Mouse (Mus musculus): ENCODE measurements at regions not wholly inside any gene's neighbourhood (a gene's known extent, or its start where the extent isn't known, plus 50 kb on each side); places are given as distances from the start of the nearest gene placed in this dataset.

DNA sequence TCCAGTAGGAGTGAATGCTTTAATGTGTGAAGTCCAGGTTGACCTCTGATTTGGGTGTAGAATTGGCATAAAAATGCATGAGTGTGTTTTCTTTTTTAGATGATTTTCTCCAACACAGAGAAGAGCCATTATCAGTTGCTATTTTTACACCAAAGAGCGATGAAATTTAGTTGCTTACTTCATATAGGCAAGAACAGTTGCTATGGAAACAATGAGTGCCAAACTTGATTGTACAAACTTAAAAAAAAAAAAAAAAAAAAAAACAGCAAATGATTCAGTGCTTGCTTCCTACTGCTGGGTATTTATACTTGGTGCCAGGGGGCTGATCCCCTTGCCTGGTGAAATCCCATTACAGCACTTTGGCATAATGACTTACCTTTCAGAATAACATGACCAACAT lies 268.0 kb downstream of the Sec23a start:
- WGBS: 48% methylated on average over 1 of the region's 1 CpGs
- Histone ChIP-seq H3K36me3 (no peaks in the 10 kb centered on the region), H3K27ac (ENCODE audit: poor library complexity, severe bottlenecking) (no peak overlapping the region), H3K4me3 (no peak overlapping the region), H3K27me3 (replicated peaks) (no peaks in the 10 kb centered on the region), H3K4me2 (no peak overlapping the region), H3K9me3 (replicated peaks) (no peaks in the 10 kb centered on the region), H3K9ac (no peak overlapping the region), H3K4me1 (replicated peaks) (peaks cover 3% of the 10 kb centered on the region; the same call in 1 of the 2 replicates)
- no peak for ATAC-seq (ENCODE audit: insufficient number of reproducible peaks, low FRiP score)

DNA sequence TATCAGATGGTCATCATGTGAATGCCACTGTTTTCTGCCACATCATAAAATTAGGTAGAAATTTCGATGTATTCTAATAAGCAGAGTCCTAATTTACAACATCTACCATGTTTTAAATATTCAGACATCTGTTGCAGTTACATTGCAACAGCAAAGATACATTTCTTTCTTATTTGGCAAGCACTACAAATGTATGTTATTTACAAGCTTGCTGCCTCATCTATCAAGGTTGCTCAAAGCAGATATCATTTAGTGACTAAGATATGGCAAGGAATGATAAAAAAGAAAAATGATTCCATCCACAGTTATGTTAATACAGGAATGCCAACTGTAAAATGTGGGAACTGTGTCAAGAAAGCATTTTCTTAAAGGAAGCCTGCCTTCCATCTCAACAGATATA lies 283.7 kb downstream of the Sec23a start:
- no peak overlapping the region for H3K4me3 ChIP-seq
- WGBS: 39% methylated on average over 1 of the region's 1 CpGs
- H3K27me3 ChIP-seq (replicated peaks): no peaks in the 10 kb centered on the region
- H3K27ac ChIP-seq (ENCODE audit: poor library complexity, severe bottlenecking): no peak overlapping the region
- no peak for ATAC-seq (ENCODE audit: insufficient number of reproducible peaks, low FRiP score)
- H3K9ac ChIP-seq: no peak overlapping the region
- H3K4me2 ChIP-seq: no peak overlapping the region
- H3K36me3 ChIP-seq: no peaks in the 10 kb centered on the region
- H3K4me1 ChIP-seq (replicated peaks): no peaks in the 10 kb centered on the region
- no peaks in the 10 kb centered on the region for H3K9me3 ChIP-seq (replicated peaks)

DNA sequence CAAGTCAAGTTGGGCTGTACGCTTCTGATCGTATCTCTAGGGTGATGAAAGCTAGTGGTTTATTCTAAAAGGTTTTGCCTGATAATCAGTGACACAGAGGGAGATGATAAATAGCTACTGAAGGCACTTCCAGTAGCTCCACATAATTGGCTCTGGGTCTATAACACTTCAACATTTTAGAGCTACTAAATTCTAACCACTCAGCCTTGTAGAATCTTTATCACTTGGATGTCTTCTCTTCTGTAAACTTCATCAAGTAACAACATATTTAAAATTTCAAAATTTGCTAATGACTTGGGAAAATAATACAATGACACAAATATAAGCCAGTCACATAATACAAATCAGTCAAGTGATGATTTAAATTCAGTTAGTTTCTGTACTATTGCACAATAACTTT lies 284.3 kb downstream of the Sec23a start:
- Histone ChIP-seq H3K9ac (no peak overlapping the region), H3K9me3 (replicated peaks) (no peaks in the 10 kb centered on the region), H3K4me3 (no peak overlapping the region), H3K4me2 (no peak overlapping the region), H3K4me1 (replicated peaks) (no peaks in the 10 kb centered on the region), H3K36me3 (no peaks in the 10 kb centered on the region), H3K27ac (ENCODE audit: poor library complexity, severe bottlenecking) (no peak overlapping the region), H3K27me3 (replicated peaks) (no peaks in the 10 kb centered on the region)
- ATAC-seq (ENCODE audit: insufficient number of reproducible peaks, low FRiP score): no peak
- 74% methylated on average over 2 of the region's 2 CpGs for WGBS

DNA sequence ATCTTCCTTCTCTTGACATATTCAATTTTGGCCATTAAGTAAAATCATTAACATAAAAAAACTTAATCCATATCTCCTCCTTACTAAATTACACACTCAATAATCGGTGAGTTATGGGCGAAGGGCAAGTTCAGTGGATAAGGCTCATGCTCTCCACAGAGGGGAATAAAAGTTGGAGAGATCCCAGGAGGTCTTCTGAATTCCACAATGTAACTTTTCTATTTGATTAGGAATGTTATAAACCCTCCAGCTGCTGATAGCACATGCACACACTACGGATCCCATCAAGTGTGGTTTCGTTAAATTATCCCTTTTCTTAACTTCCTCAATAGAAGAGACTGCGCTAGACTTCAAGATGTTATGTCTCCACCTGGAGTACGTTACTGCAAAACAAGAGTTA lies 293.9 kb downstream of the Sec23a start:
- no peak overlapping the region for H3K9ac ChIP-seq
- no peaks in the 10 kb centered on the region for H3K36me3 ChIP-seq
- no peaks in the 10 kb centered on the region for H3K9me3 ChIP-seq (replicated peaks)
- H3K27ac ChIP-seq (ENCODE audit: poor library complexity, severe bottlenecking): no peak overlapping the region
- WGBS: 84% methylated on average over 6 of the region's 6 CpGs
- H3K27me3 ChIP-seq (replicated peaks): no peaks in the 10 kb centered on the region
- H3K4me3 ChIP-seq: no peak overlapping the region
- H3K4me1 ChIP-seq (replicated peaks): no peaks in the 10 kb centered on the region
- H3K4me2 ChIP-seq: no peak overlapping the region
- no peak for ATAC-seq (ENCODE audit: insufficient number of reproducible peaks, low FRiP score)

DNA sequence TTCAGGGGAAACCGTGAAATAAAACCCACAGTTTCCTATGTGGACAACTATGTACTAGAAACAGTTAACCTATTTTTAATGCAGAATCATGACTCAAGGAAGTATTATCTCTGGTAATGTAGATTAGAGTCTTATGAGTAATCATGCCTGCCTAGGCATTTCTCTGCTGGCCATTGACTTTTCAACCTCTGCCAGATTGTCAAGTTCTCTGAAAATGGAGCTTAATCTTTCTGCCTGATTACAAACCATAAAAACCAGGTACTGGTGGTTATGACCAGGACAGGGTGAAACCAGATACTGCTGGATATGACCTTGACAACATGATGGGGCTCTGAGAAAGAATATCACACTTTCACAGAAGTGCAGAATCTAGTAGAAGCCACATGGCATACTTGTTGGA lies 297.6 kb downstream of the Sec23a start:
- H3K9me3 ChIP-seq (replicated peaks): no peaks in the 10 kb centered on the region
- H3K4me2 ChIP-seq: no peak overlapping the region
- no peak overlapping the region for H3K27ac ChIP-seq (ENCODE audit: poor library complexity, severe bottlenecking)
- H3K27me3 ChIP-seq (replicated peaks): no peaks in the 10 kb centered on the region
- no peaks in the 10 kb centered on the region for H3K36me3 ChIP-seq
- no peak overlapping the region for H3K9ac ChIP-seq
- no peak overlapping the region for H3K4me3 ChIP-seq
- WGBS: 72% methylated on average over 1 of the region's 1 CpGs
- no peak for ATAC-seq (ENCODE audit: insufficient number of reproducible peaks, low FRiP score)
- H3K4me1 ChIP-seq (replicated peaks): no peaks in the 10 kb centered on the region

DNA sequence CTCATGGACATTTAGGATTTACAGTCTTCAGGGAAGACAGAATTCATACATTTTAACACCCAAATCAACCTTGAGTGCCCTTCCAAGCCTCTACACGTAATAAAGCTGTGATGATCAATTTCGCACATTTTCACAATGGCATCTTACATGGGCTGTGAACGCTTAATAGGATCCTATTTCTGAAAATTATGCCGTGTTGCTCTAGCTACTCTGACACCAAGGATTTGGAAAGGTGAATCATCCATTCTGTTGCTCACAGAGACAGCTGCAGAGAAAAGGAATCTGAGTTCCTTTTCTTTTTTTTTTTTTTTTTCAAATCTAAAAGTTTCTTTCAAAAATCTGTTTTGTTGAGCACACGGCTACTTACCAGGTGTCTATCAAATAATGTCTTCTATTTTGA lies 316.1 kb downstream of the Sec23a start:
- H3K9ac ChIP-seq: no peak overlapping the region
- no peak for ATAC-seq (ENCODE audit: insufficient number of reproducible peaks, low FRiP score)
- 81% methylated on average over 5 of the region's 5 CpGs for WGBS
- H3K4me1 ChIP-seq (replicated peaks): no peaks in the 10 kb centered on the region
- no peak overlapping the region for H3K27ac ChIP-seq (ENCODE audit: poor library complexity, severe bottlenecking)
- H3K36me3 ChIP-seq: no peaks in the 10 kb centered on the region
- H3K4me3 ChIP-seq: no peak overlapping the region
- no peaks in the 10 kb centered on the region for H3K27me3 ChIP-seq (replicated peaks)
- peaks cover 6% of the 10 kb centered on the region for H3K9me3 ChIP-seq (replicated peaks)
- no peak overlapping the region for H3K4me2 ChIP-seq

DNA sequence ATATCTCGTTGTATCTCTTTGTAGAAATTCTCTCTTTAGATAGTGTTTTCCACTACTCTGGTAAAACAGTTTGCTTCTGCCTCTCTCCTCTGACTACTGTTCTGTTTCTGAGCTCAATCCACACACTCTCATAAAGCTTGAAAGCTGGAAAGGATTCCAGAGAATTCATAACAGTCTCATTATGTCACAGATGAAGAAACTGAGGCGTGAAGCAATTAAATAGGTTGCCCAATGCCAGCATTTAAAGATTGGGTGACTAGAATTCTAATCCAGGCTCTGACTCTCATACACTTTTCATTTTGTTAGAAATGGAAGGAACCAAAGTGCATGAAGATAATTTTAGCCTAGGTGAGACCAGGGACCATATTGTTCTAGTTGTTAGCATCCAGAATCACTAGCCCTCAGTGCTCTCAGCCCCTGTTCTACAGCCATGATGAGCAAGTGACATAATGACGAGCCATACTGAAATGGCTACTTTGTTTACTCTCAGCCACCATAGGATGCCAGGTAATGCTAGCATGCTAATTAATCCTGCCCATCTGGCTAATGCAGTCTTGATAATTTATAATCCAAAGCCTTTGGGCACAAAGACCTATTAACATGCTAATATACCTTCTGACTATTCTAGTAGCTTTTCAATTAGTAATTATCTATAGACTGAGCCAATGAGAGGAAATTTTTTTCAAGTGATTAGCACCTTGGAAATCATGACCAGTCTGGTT lies 341.7 kb downstream of the Sec23a start:
- H3K4me2 ChIP-seq: no peak overlapping the region
- 72% methylated on average over 3 of the region's 3 CpGs for WGBS
- H3K4me1 ChIP-seq (replicated peaks): no peaks in the 10 kb centered on the region
- no peak overlapping the region for H3K27ac ChIP-seq (ENCODE audit: poor library complexity, severe bottlenecking)
- no peak overlapping the region for H3K4me3 ChIP-seq
- H3K27me3 ChIP-seq (replicated peaks): no peaks in the 10 kb centered on the region
- no peak overlapping the region for H3K9ac ChIP-seq
- no peak for ATAC-seq (ENCODE audit: insufficient number of reproducible peaks, low FRiP score)
- H3K36me3 ChIP-seq: no peaks in the 10 kb centered on the region
- no peaks in the 10 kb centered on the region for H3K9me3 ChIP-seq (replicated peaks)

DNA sequence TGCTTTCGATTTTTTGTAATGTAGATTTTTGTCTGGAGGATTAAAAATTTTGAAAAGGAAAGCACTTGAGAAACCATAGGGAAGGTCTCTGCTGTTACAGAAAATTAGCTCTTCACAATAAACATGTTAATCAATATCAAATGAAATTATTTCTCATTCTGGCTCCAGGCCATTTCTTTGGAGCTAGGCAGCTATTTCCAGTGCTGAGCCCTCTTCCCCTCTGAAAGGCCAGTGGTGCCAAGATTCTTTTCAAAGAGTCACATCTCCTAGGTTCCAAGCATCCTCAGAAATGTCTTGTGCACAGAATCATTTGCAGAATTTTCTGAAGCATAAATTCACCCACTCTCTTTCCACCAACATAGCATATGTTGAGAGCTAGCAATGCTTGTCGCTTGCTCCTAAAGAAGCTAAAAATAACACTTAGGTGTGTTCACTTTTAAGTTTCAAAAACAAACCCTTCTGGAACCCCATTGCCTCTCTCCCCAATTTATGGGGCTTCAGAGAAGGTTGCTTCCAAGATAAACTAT lies 357.2 kb downstream of the Sec23a start:
- Histone ChIP-seq H3K9me3 (replicated peaks) (no peaks in the 10 kb centered on the region), H3K4me1 (replicated peaks) (no peaks in the 10 kb centered on the region), H3K27ac (ENCODE audit: poor library complexity, severe bottlenecking) (no peak overlapping the region), H3K9ac (no peak overlapping the region), H3K36me3 (no peaks in the 10 kb centered on the region), H3K27me3 (replicated peaks) (no peaks in the 10 kb centered on the region), H3K4me3 (no peak overlapping the region), H3K4me2 (no peak overlapping the region)
- no peak for ATAC-seq (ENCODE audit: insufficient number of reproducible peaks, low FRiP score)
- 86% methylated on average over 2 of the region's 2 CpGs for WGBS

DNA sequence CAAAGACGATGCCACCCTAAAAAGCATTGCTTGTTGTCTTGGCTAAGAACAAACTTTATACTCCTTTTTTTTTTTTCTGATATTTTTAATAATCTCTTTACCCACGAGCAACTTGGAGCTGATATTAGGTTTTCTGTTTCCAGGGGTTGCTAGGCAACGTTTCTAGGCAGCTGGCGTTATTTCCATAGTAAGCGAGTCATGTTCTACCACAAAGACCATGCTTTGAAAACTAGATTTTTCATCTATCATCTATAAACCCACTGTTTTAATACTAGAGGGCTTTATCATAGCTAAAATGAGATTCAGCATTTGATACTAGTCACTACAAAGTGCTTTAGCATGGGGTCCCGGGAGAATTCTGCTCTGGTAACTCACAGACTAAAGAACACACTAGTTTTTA lies 358.1 kb downstream of the Sec23a start:
- Histone ChIP-seq H3K27ac (ENCODE audit: poor library complexity, severe bottlenecking) (no peak overlapping the region), H3K4me1 (replicated peaks) (no peaks in the 10 kb centered on the region), H3K36me3 (no peaks in the 10 kb centered on the region), H3K4me3 (no peak overlapping the region), H3K9me3 (replicated peaks) (no peaks in the 10 kb centered on the region), H3K27me3 (replicated peaks) (no peaks in the 10 kb centered on the region), H3K4me2 (no peak overlapping the region), H3K9ac (no peak overlapping the region)
- WGBS: 75% methylated on average over 6 of the region's 6 CpGs
- no peak for ATAC-seq (ENCODE audit: insufficient number of reproducible peaks, low FRiP score)

DNA sequence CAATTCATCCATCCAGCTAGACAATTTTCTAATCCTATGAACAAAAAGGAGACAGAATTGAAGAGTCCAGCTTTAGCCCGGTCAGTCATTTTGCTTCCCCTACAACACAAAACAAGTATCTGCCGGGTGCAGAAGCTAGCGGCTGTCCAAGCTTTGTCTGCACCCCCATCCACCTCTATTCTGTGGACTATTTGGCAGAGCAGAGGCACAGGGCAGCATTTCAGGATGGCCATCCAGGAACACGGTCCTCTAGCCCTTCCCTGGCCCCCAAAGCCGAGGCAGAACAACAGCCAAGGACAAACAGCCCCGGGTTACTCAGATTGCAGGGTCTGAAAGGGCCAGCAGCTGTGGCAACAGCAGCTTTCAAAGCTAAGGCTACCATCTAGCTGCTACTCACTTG lies 358.6 kb downstream of the Sec23a start:
- Histone ChIP-seq H3K36me3 (no peaks in the 10 kb centered on the region), H3K27me3 (replicated peaks) (no peaks in the 10 kb centered on the region), H3K27ac (ENCODE audit: poor library complexity, severe bottlenecking) (no peak overlapping the region), H3K9me3 (replicated peaks) (no peaks in the 10 kb centered on the region), H3K4me3 (no peak overlapping the region), H3K4me1 (replicated peaks) (no peaks in the 10 kb centered on the region), H3K4me2 (no peak overlapping the region), H3K9ac (no peak overlapping the region)
- WGBS: 71% methylated on average over 6 of the region's 6 CpGs
- ATAC-seq (ENCODE audit: insufficient number of reproducible peaks, low FRiP score): no peak

DNA sequence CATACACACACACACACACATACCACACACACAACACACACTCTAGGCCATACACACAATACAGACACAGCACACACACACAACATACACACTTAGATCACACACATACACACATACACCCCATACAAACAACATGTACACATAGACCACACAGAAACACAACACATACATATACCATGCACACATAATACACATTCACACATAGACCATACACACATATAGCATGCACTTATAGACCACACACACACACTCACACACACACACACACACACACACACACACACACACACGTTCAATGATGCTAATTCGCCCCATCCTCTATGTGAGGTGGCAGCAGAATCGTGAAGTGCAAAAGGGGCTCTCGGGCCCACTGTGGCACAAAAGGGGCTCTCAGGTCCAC lies 359.1 kb downstream of the Sec23a start:
- WGBS: 91% methylated on average over 4 of the region's 4 CpGs
- ATAC-seq (ENCODE audit: insufficient number of reproducible peaks, low FRiP score): no peak
- no peaks in the 10 kb centered on the region for H3K4me1 ChIP-seq (replicated peaks)
- no peak overlapping the region for H3K27ac ChIP-seq (ENCODE audit: poor library complexity, severe bottlenecking)
- H3K36me3 ChIP-seq: no peaks in the 10 kb centered on the region
- no peak overlapping the region for H3K4me3 ChIP-seq
- H3K9ac ChIP-seq: no peak overlapping the region
- H3K9me3 ChIP-seq (replicated peaks): no peaks in the 10 kb centered on the region
- H3K4me2 ChIP-seq: no peak overlapping the region
- H3K27me3 ChIP-seq (replicated peaks): no peaks in the 10 kb centered on the region

DNA sequence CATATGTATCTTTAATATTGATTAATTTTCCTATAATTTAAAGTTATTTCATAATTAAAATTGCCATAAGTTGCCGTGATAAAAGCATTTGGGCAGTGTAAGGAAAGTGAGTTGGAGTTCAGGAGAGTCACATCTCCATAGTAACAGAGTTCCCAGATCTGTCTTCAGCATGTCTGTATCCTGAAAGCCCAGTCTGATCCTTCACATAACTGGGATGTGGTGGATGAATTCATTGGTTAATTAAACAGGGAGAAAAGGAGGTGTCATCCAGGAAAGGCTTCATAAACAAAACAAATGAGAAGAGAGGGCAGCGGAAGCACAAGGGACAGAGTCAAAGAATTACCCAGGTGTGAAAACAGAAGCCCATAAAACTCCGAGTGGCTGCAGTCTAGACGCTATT lies 363.5 kb downstream of the Sec23a start:
- H3K9me3 ChIP-seq (replicated peaks): no peaks in the 10 kb centered on the region
- no peak overlapping the region for H3K9ac ChIP-seq
- H3K27me3 ChIP-seq (replicated peaks): no peaks in the 10 kb centered on the region
- no peaks in the 10 kb centered on the region for H3K4me1 ChIP-seq (replicated peaks)
- H3K4me3 ChIP-seq: no peak overlapping the region
- no peak overlapping the region for H3K27ac ChIP-seq (ENCODE audit: poor library complexity, severe bottlenecking)
- no peaks in the 10 kb centered on the region for H3K36me3 ChIP-seq
- no peak overlapping the region for H3K4me2 ChIP-seq
- no peak for ATAC-seq (ENCODE audit: insufficient number of reproducible peaks, low FRiP score)
- WGBS: 49% methylated on average over 4 of the region's 4 CpGs

All from heart, embryonic 12.5 days (tissue).